ENCODE assay signal across 27 mouse cellular contexts in the genomic region with DNA sequence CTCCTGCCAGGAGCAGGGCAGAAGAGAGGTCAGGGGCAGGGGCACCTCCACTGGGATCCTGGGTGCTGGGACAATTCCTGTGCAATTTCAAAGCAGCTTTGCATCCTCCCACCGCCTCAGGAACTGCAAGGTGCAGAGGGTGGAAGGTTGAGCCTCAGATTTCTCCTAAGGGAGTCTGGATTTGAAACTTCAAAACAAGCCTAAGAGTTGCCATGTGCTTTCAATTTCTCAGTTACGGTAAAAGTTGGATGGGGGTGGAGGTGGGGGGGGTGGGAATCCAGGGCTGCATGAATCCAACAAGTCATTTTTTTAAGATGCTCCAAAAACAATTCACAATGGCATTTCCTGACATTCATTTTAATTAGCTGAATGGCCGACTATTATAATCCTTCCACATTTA. TPM values are rescaled to one million over a fixed set of nuclear protein-coding genes. Genes with fewer than 3 reads are reported as not detected.
A peak's percentile ranks its signal among the peaks of the same experiment; 100 is the strongest.
DNase-seq lines count a peak whose midpoint lies in the region; ATAC-seq and TF ChIP-seq lines count a peak whose summit lies in the region.
"Had no signal": no experiment of that assay in that cellular context is flagged by ENCODE, and none has a peak within 500 bp of the region (broad histone marks: within the 10 kb centered on the region; RNA-seq: fewer than 3 reads in every experiment).

No protein-coding gene starts in this region.

- H3K4me2 ChIP-seq in midbrain, embryonic 11.5 days, result no peak overlapping the region
- H3K4me2 ChIP-seq in midbrain, embryonic 16.5 days (ENCODE audit: low read length), result no peak overlapping the region
- no peak overlapping the region for H3K4me2 ChIP-seq in embryonic facial prominence, embryonic 12.5 days (replicated peaks)
- no peak overlapping the region for H3K4me2 ChIP-seq in limb, embryonic 12.5 days
- H3K4me2 ChIP-seq: embryonic facial prominence, embryonic 15.5 days; heart, embryonic 13.5 days; hindbrain, embryonic 14.5 days had no signal

- no peaks in the 10 kb centered on the region for H3K9me3 ChIP-seq in midbrain, embryonic 11.5 days (ENCODE audit: control insufficient read depth, low read length)
- H3K9me3 ChIP-seq in midbrain, embryonic 16.5 days (replicated peaks; ENCODE audit: control insufficient read depth, low read length, poor library complexity, severe bottlenecking), result no peaks in the 10 kb centered on the region
- no peaks in the 10 kb centered on the region for H3K9me3 ChIP-seq in embryonic facial prominence, embryonic 12.5 days
- peaks cover 5% of the 10 kb centered on the region; the same call in 1 of the 2 replicates for H3K9me3 ChIP-seq in limb, embryonic 12.5 days
- H3K9me3 ChIP-seq: embryonic facial prominence, embryonic 15.5 days; heart, embryonic 10.5 days; heart, embryonic 13.5 days had no signal

- WGBS in midbrain, embryonic 11.5 days, result 64% methylated on average over 3 of the region's 3 CpGs
- 61% methylated on average over 3 of the region's 3 CpGs for WGBS in midbrain, embryonic 16.5 days
- 14% methylated on average over 3 of the region's 3 CpGs for WGBS in embryonic facial prominence, embryonic 12.5 days
- WGBS in limb, embryonic 12.5 days, result 23% methylated on average over 3 of the region's 3 CpGs
- 85% methylated on average over 3 of the region's 3 CpGs for WGBS in cerebellum, adult 2 months

- H3K36me3 ChIP-seq in midbrain, embryonic 11.5 days (ENCODE audit: control insufficient read depth, insufficient read depth, low read length), result no peaks in the 10 kb centered on the region
- no peaks in the 10 kb centered on the region for H3K36me3 ChIP-seq in midbrain, embryonic 16.5 days (ENCODE audit: control insufficient read depth, insufficient read depth, low read length)
- H3K36me3 ChIP-seq in embryonic facial prominence, embryonic 12.5 days, result no peaks in the 10 kb centered on the region
- no peaks in the 10 kb centered on the region for H3K36me3 ChIP-seq in limb, embryonic 12.5 days
- H3K36me3 ChIP-seq: embryonic facial prominence, embryonic 15.5 days; heart, embryonic 10.5 days; heart, embryonic 13.5 days had no signal

- no peak for TF ChIP-seq POLR2A in cerebellum, adult 2 months (IDR thresholded peaks at IDR 0.05; ENCODE audit: borderline replicate concordance, insufficient read depth, low read length)

- H3K27ac ChIP-seq in midbrain, embryonic 11.5 days (ENCODE audit: low read depth, low read length), result no peak overlapping the region
- no peak overlapping the region for H3K27ac ChIP-seq in midbrain, embryonic 16.5 days (ENCODE audit: low read length)
- H3K27ac ChIP-seq in embryonic facial prominence, embryonic 12.5 days, result 0 out of 2 replicates have a peak overlapping the region, but pooled peaks have one; percentile 7
- H3K27ac ChIP-seq in limb, embryonic 12.5 days, result peak overlapping the region; percentile 62
- no peak overlapping the region for H3K27ac ChIP-seq in cerebellum, adult 2 months (ENCODE audit: insufficient read depth, low read length)
- H3K27ac ChIP-seq: embryonic facial prominence, embryonic 15.5 days; heart, embryonic 10.5 days; heart, embryonic 13.5 days; hindbrain, embryonic 14.5 days; hindbrain, postnatal 0 days had no signal

- H3K4me1 ChIP-seq in midbrain, embryonic 11.5 days (ENCODE audit: control insufficient read depth, insufficient read depth, low read length), result no peaks in the 10 kb centered on the region
- H3K4me1 ChIP-seq in midbrain, embryonic 16.5 days (ENCODE audit: control insufficient read depth, insufficient read depth, low read length), result peaks cover 9% of the 10 kb centered on the region
- peaks cover 15% of the 10 kb centered on the region for H3K4me1 ChIP-seq in embryonic facial prominence, embryonic 12.5 days
- peaks cover 40% of the 10 kb centered on the region for H3K4me1 ChIP-seq in limb, embryonic 12.5 days (replicated peaks)
- H3K4me1 ChIP-seq in cerebellum, adult 2 months (ENCODE audit: control insufficient read depth, insufficient read depth, low read length), result peaks cover 2% of the 10 kb centered on the region; the same call in 1 of the 2 replicates
- H3K4me1 ChIP-seq: heart, embryonic 10.5 days; heart, embryonic 13.5 days had no signal

- ATAC-seq in midbrain, embryonic 11.5 days (ENCODE audit: low FRiP score), result no peak
- ATAC-seq in midbrain, embryonic 16.5 days, result no peak
- ATAC-seq in embryonic facial prominence, embryonic 12.5 days (ENCODE audit: insufficient number of reproducible peaks, insufficient read depth, low FRiP score, low TSS enrichment), result no peak
- ATAC-seq in limb, embryonic 12.5 days (ENCODE audit: insufficient number of reproducible peaks, insufficient read depth, low FRiP score, low TSS enrichment, low read depth), result no peak
- ATAC-seq: CD4-positive, CD25-positive, alpha-beta regulatory T cell, adult 4 months; forebrain, embryonic 14.5 days; forebrain, postnatal 0 days; hindbrain, postnatal 0 days; inflammation-experienced regulatory T-cells, adult 6 months; intestine, embryonic 16.5 days had no signal

- H3K27me3 ChIP-seq in midbrain, embryonic 11.5 days (ENCODE audit: control insufficient read depth, insufficient read depth, low read length), result no peaks in the 10 kb centered on the region
- H3K27me3 ChIP-seq in midbrain, embryonic 16.5 days (ENCODE audit: control insufficient read depth, insufficient read depth, low read depth, low read length), result no peaks in the 10 kb centered on the region; the same call in 1 of the 2 replicates
- H3K27me3 ChIP-seq in embryonic facial prominence, embryonic 12.5 days, result 0 out of 2 replicates have a peak, but pooled peaks cover 3% of the 10 kb centered on the region
- peaks cover 8% of the 10 kb centered on the region; the same call in 1 of the 2 replicates for H3K27me3 ChIP-seq in limb, embryonic 12.5 days
- no peaks in the 10 kb centered on the region for H3K27me3 ChIP-seq in cerebellum, adult 2 months (ENCODE audit: control insufficient read depth, insufficient read depth, low read length)
- H3K27me3 ChIP-seq: embryonic facial prominence, embryonic 15.5 days had no signal

- TF ChIP-seq CTCF in cerebellum, adult 2 months (IDR thresholded peaks at IDR 0.05; ENCODE audit: borderline replicate concordance, insufficient read depth, low read depth, low read length), result no peak

- no peak overlapping the region for H3K9ac ChIP-seq in midbrain, embryonic 11.5 days (ENCODE audit: low read length)
- no peak overlapping the region for H3K9ac ChIP-seq in midbrain, embryonic 16.5 days (ENCODE audit: low read depth, low read length)
- H3K9ac ChIP-seq in embryonic facial prominence, embryonic 12.5 days, result no peak overlapping the region
- no peak overlapping the region; the same call in 1 of the 2 replicates for H3K9ac ChIP-seq in limb, embryonic 12.5 days (replicated peaks)
- H3K9ac ChIP-seq: embryonic facial prominence, embryonic 15.5 days; forebrain, postnatal 0 days; heart, embryonic 13.5 days; hindbrain, embryonic 14.5 days had no signal

- peak; percentile 77 for DNase-seq in midbrain, embryonic 11.5 days (ENCODE audit: low spot score, missing footprints)
- DNase-seq in forelimb bud, embryonic 11.5 days (ENCODE audit: low read depth, low spot score), result peak; percentile 33
- no peak for DNase-seq in cerebellum, adult 2 months
- DNase-seq in layer of hippocampus, adult 11-12 months (ENCODE audit: low spot score), result no peak
- DNase-seq in cerebellum, adult 9-11 months, result no peak
- DNase-seq: adrenal gland, adult 2 months; adrenal gland, postnatal 14 days; cerebellum, adult 11 months; cerebellum, adult 8-10 months; cerebellum, postnatal 14 days; forebrain, postnatal 0 days; gastrocnemius, postnatal 25 days; heart, adult 18-20 months; heart, postnatal 14 days had no signal

- H3K4me3 ChIP-seq in midbrain, embryonic 11.5 days (ENCODE audit: low read depth, low read length), result no peak overlapping the region
- H3K4me3 ChIP-seq in midbrain, embryonic 16.5 days (ENCODE audit: low read depth, low read length), result no peak overlapping the region
- H3K4me3 ChIP-seq in embryonic facial prominence, embryonic 12.5 days, result no peak overlapping the region
- no peak overlapping the region for H3K4me3 ChIP-seq in limb, embryonic 12.5 days (replicated peaks)
- H3K4me3 ChIP-seq in cerebellum, adult 2 months (replicated peaks; ENCODE audit: insufficient read depth, low read depth, low read length), result no peak overlapping the region
- H3K4me3 ChIP-seq: embryonic facial prominence, embryonic 15.5 days; heart, embryonic 10.5 days; heart, embryonic 13.5 days had no signal

RNA-seq across cellular contexts. Expression of a gene that starts 32.9 kb away (rescaled TPM):
- 0.72 and 1.3 TPM in 2 replicates for polyA plus RNA-seq in midbrain, embryonic 11.5 days (2014; fragmentation: Nextera tagmentation; extraction: Ambion mirVana)
- polyA plus RNA-seq in midbrain, embryonic 16.5 days (2015; fragmentation: Nextera tagmentation; extraction: Ambion mirVana), result 1.3 and 1.6 TPM in 2 replicates
- polyA plus RNA-seq in embryonic facial prominence, embryonic 12.5 days (2016; fragmentation: Nextera tagmentation; extraction: Ambion mirVana), result 7.6 and 10.2 TPM in 2 replicates
- polyA plus RNA-seq in limb, embryonic 12.5 days (2016; fragmentation: Nextera tagmentation; extraction: Ambion mirVana), result 4.1 and 4.2 TPM in 2 replicates
- 1.4 and 1.6 TPM in 2 replicates for polyA plus RNA-seq in cerebellum, adult 2 months (2012; rRNA removed)
- polyA plus RNA-seq: C2C12; CD4-positive, CD25-positive, alpha-beta regulatory T cell, adult 4 months; inflammation-experienced regulatory T-cells, adult 6 months had no signal

Comparison
In these comparisons a context has a peak if more than half of its experiments do, and no peak if none do; other contexts are left out.
1. DNase-seq: peak in midbrain, embryonic 11.5 days (single experiment) and forelimb bud, embryonic 11.5 days (single experiment); none in cerebellum, adult 2 months (0 of 2), layer of hippocampus, adult 11-12 months (single experiment) and cerebellum, adult 9-11 months (single experiment).
2. H3K27ac ChIP-seq: peak in embryonic facial prominence, embryonic 12.5 days (single experiment) and limb, embryonic 12.5 days (single experiment); none in midbrain, embryonic 11.5 days (single experiment), midbrain, embryonic 16.5 days (single experiment) and cerebellum, adult 2 months (single experiment).